Mouse (Mus musculus): ENCODE data around the gene Srsf11. TPM values are rescaled to one million over a fixed set of nuclear protein-coding genes. Genes with fewer than 3 reads are reported as not detected.

The Srsf11 gene
- 99.2 TPM for polyA plus RNA-seq (2014; fragmentation: Illumina TruSeq; extraction: RNeasy Lipid Tissue Mini Kit (QIAGEN cat#74804); ENCODE audit: low read depth, low replicate concordance)

DNA sequence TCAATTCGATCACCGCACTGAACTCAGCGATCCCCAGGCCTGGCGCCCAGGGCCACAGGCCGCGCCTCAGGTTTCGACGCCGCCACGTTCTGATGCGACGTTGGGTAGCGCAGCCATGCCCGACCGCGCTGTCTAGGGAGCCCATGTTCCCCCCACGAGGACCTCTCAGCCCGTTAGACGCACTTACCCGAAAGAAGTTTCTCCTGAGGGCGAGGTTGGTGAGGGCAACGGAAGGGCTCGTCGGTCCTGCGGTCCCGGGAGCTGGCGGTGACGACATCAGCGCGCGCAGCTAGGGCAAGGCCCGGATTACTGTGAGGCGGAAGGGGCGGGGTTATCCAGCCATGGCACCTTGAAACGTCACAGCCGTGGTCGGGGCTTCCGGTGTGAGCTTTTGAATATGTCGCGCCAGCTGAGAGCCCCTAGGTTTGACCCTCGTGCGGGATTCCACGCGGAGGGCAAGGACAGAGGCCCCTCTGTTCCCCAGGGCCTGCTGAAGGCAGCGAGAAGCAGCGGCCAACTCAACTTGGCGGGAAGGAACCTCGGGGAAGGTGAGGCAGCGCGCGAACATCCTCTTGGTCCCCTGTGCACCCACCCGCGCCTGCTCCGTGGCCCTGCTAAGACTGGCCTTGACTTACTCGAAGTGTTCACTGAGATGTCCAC, at the start of gene Srsf11, which contains the start of gene Lrrc40:
Gene Srsf11 (minus strand): TSS at position 311 of the 660 bp plus-strand sequence.
Gene Lrrc40 (plus strand): TSS at position 334 of the 660 bp plus-strand sequence.

Other genes with a start within 250 kb of the Srsf11 start
- 3.9 TPM for gene Cth, start 111.6 kb downstream of the Srsf11 start, polyA plus RNA-seq (2014; fragmentation: Illumina TruSeq; extraction: RNeasy Lipid Tissue Mini Kit (QIAGEN cat#74804); ENCODE audit: low read depth, low replicate concordance)
- 21.1 TPM for gene Ankrd13c, start 89.4 kb downstream of the Srsf11 start, polyA plus RNA-seq (2014; fragmentation: Illumina TruSeq; extraction: RNeasy Lipid Tissue Mini Kit (QIAGEN cat#74804); ENCODE audit: low read depth, low replicate concordance)
- gene Lrrc40, start within 50 bp of the Srsf11 start, polyA plus RNA-seq (2014; fragmentation: Illumina TruSeq; extraction: RNeasy Lipid Tissue Mini Kit (QIAGEN cat#74804); ENCODE audit: low read depth, low replicate concordance): 11.6 TPM

Data from heart, adult 10 weeks (tissue).